Mouse (Mus musculus) R1 (cell line): Measurements from ENCODE around the gene Icosl.
A peak's percentile ranks its signal among the peaks of the same experiment; 100 is the strongest.
"Not testable (repeated sequence)": the region's sequence is repeated elsewhere in the genome, so short reads cannot be mapped to it uniquely, and the experiment has no call there.

Experiments
- DNase-seq: peaks from one replicate; pipeline ENCODE4 v3.0.0-alpha.2; 2018; ENCODE audit warnings: low read depth, low spot score

The Icosl gene

GRCm38 (mm10) chr10:78114521-78115092 lies 45.5 kb downstream of the Icosl start:
- peak; percentile 59 for DNase-seq

DNA sequence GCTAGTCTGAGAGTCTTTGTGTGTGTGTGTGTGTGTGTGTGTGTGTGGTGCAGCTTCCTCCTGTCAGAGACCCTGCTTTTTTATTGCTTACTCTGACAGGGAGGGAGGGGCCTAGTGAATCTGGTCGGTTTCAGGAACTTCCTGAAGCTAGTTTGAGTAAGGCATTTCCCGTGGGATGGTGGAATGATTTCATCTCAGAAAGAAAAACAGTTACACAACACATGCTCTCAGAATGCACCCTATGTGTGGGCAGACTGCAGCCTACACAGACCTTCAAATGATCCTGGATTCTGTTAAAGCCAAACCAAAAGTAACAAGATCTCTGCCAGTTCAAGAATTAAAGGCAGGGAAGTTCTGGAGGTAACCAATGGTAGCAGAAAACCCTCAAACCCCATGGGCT lies 46.1 kb downstream of the Icosl start:
- DNase-seq, result peak; percentile 36

DNA sequence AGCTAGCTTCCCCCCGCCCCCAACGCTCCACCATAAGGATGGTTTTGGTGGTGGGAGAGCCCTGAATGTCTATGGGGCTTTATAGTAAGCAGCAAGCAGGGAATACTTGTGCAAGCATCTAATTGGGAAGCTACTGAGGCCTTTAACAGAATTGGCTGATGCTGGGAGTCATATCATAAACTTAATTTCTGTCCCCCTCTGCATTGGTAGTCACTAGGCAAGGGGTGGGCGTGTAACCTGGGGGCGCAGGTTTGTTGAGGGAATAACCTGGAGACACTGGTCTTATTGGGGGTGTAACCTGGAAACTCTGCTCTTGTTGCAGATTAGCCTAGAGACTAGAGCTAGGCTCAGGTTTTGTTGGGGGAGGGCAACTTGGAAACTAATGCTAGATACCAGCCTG lies 50.3 kb downstream of the Icosl start:
- DNase-seq, result no peak

DNA sequence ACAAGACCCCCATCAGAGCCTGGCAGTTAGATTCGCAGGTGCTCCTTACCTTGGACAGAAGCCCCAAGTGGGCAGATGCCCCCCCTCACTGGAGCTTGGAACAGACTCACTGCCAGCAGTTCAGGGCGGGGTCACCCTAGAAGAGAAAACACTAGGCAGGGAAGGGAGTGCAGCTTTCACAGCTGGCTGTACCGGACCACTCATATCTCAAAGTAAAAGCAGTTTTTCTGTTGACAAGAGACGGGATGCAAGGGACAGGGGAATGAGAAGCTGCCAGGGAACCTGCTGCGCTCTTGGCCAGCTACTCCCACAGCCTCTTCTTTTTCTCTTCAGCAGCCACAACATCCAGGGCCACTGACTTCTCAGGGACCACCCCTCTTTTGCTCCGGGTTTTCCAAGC lies 55.0 kb downstream of the Icosl start:
- DNase-seq, result not testable (repeated sequence)

DNA sequence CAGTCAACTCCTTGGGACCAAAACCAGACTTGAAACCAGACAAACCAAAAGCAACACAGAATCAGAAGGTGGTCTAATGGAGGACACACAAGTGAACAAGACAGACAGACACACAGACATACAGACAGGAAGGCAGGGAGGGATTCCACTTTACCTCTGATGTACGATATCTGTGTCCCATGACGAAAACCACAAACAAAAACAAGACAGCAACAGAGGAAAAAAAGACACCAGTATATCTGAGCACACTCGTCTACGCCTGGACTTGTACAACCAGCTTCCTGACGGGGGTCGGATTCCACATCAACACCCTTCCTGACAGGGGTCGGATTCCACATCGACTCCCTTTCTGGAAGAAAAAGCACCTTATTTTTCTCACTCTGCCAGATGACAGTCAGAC lies 56.0 kb downstream of the Icosl start:
- not testable (repeated sequence) for DNase-seq

DNA sequence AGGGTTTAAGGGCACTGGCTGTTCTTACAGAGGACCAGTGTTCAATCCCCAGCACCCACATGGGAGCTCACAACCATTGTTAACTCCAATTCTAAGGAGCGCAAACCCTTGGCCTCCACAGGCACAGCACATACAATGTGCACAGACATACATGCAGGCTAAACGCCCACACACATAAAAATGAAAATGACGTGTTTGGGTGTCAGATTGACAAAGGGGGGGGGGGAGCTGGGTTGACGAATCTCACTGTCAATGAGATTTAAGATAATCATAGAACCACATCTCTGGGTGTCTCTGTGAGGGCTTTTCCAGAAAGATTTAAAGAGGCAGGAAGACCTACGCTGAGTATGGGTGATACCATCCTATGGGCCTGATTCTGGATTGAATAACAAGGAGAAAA lies 57.2 kb downstream of the Icosl start:
- DNase-seq, result no peak

DNA sequence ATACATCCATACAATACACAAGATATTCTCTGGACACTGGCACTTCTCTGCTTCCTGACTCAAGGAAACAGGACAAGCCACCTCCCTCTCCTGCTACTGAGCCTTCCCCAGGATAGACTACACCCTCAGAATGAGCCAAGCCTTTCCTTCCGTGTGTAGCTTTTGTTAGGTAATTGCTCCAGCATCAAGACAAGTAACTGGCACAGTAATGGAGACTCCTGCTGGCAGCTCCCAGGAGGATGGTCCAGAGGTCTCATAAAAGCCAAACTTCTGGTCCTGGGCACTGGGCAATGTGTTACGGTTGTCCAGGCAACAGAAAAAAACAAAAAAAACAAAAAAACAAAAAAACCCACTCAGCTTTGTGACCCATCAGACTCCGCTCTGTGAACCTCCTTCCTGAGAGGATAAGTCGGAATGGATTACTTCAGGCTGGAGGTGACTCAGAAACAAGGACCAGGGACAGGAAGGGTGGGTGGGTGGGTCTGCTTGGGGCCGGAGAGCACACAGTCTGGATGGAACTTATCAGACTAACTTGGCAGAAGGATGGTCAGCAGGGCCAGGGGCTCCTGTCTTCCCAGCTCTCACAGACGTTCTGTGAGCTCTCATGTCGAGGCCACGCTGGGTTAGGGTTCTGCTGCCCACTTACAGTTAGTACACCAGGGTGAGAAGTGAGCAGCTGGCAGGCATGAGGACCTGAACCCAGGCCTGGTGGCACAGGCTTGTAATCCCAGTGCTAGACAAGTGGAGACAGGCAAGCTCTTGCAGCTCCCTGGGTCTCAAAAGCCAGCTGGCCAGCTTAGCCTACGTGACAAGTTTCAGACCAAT lies 58.2 kb downstream of the Icosl start:
- no peak for DNase-seq

DNA sequence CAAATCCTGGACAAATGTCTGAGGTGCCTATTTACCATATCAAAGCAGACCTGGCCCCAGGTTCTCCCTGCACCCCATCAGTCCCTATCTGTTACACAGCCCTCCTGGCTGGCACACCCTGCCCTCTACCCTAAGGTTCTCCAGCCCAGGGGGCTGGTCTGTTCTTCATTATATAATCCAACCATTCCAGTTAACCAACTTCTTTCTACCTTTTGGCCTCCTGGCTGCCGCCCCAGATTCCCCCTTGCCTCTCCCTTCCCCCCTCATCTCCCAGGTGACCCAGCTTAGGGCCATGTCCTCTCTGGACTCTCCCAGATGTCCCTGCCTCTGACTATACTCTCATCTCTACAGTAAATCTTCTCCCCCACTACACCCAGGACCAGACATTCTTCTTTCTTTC lies 58.8 kb downstream of the Icosl start:
- no peak for DNase-seq

- DNase-seq, result no peak
These were observed 59.5 kb downstream of the Icosl start for GRCm38 (mm10) chr10:78128647-78129046.

- DNase-seq, result peak; percentile 14
These were observed 60.3 kb downstream of the Icosl start for GRCm38 (mm10) chr10:78129423-78129822.

GRCm38 (mm10) chr10:78129998-78130397 lies 60.9 kb downstream of the Icosl start:
- DNase-seq, result no peak
